Mouse (Mus musculus) limb, embryonic 15.5 days (tissue): ENCODE measurements around the gene C4bp. TPM values are rescaled to one million over a fixed set of nuclear protein-coding genes. Genes with fewer than 3 reads are reported as not detected.

Source experiments
- ATAC-seq: fragments of 200-750 bp; cut with Nextera tagmentation; 2 replicates; pipeline ENCODE4 v1.8.0; 2017; ENCODE audit warnings: low read depth, moderate TSS enrichment; ENCODE audit not compliant: insufficient number of reproducible peaks, low FRiP score, low TSS enrichment
- H3K27ac ChIP-seq: fragments of 300-500 bp; sonication (generic); 2 replicates; pipeline ENCODE4 v1.5.1; 2015; ENCODE audit warnings: moderate library complexity, mild to moderate bottlenecking, inconsistent platforms
- H3K27me3 ChIP-seq: fragments of 300-500 bp; sonication (generic); 2 replicates; pipeline ENCODE4 v1.6.1; 2015; ENCODE audit warnings: inconsistent platforms
- H3K36me3 ChIP-seq: fragments of 300-500 bp; sonication (generic); 2 replicates; pipeline ENCODE4 v1.6.1; 2015; ENCODE audit warnings: inconsistent platforms
- H3K4me1 ChIP-seq: fragments of 300-500 bp; sonication (generic); 2 replicates; pipeline ENCODE4 v1.6.1; 2015; ENCODE audit warnings: inconsistent platforms
- H3K4me2 ChIP-seq: fragments of 300-500 bp; sonication (generic); 2 replicates; pipeline ENCODE4 v1.6.1; 2015; ENCODE audit warnings: mild to moderate bottlenecking, inconsistent platforms
- H3K4me3 ChIP-seq: fragments of 300-500 bp; sonication (generic); 2 replicates; pipeline ENCODE4 v1.5.1; 2015; ENCODE audit warnings: mild to moderate bottlenecking, inconsistent platforms
- H3K9ac ChIP-seq: fragments of 300-500 bp; sonication (generic); 2 replicates; pipeline ENCODE4 v1.6.1; 2015; ENCODE audit warnings: inconsistent platforms
- H3K9me3 ChIP-seq: fragments of 300-500 bp; sonication (generic); 2 replicates; pipeline ENCODE4 v1.6.1; 2016; ENCODE audit warnings: inconsistent platforms
- WGBS: fragments of 180-500 bp; shearing (Covaris S2); methylation state at CpG from one replicate; pipeline ENCODE4 v1.1.7; 2015; 5-methylcytosine and 5-hydroxymethylcytosine counted together
- polyA plus RNA-seq: library from polyadenylated mRNA; unstranded; fragments of >200 nt; fragmentation: Nextera tagmentation; extraction: Ambion mirVana; gene quantifications from 2 replicates; pipeline ENCODE4 v1.2.1, GENCODE M21; 2015

Gene C4bp
- polyA plus RNA-seq, 1 experiment from 2014 or later: not detected

DNA sequence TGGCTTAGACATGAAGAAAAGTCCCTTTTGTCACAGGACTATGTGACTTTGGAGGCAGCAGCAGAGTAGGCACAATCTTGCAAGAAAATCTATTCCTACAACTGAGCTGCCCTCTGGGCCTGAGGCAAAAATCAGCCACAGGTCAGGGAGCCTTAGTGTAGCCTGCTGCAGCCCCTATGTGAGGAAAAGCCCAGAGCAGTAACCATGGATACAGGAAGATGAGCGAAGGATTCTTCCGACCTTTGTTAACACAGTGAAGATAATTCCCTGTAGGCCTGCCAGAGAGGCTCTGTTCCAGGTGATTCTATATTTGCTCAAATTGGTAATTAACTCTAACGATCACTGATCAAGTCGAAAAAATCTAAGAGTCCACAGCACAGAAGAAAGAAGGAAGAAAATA, 17.3 kb downstream of the C4bp start:
- Histone ChIP-seq H3K27ac (no peak overlapping the region), H3K36me3 (no peaks in the 10 kb centered on the region), H3K4me3 (no peak overlapping the region), H3K9ac (no peak overlapping the region), H3K4me1 (no peaks in the 10 kb centered on the region), H3K4me2 (no peak overlapping the region), H3K9me3 (no peaks in the 10 kb centered on the region), H3K27me3 (no peaks in the 10 kb centered on the region)
- WGBS: 81% methylated on average over 4 of the region's 4 CpGs
- no peak for ATAC-seq

DNA sequence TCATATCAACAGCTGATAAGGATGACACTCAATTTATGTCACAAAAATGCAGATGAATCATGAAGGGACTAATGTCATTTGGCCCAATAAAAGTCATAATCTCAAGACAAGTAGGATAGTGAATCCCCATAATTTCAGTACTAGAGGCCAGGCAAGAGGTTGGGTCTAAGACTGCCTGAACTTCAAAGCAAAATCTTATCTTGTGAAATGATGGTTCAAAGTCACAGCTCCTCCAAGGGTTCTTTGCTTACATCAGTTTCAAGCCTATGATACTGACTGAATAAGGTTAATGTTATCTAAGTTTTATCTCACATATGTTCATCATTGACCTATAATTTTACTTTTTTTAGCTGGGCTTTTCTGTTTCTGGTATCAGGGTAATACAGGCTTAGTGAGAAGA, 20.5 kb downstream of the C4bp start:
- Histone ChIP-seq H3K4me2 (no peak overlapping the region), H3K27me3 (no peaks in the 10 kb centered on the region), H3K9ac (no peak overlapping the region), H3K4me1 (no peaks in the 10 kb centered on the region), H3K27ac (no peak overlapping the region), H3K9me3 (no peaks in the 10 kb centered on the region), H3K4me3 (no peak overlapping the region), H3K36me3 (no peaks in the 10 kb centered on the region)
- ATAC-seq: no peak

DNA sequence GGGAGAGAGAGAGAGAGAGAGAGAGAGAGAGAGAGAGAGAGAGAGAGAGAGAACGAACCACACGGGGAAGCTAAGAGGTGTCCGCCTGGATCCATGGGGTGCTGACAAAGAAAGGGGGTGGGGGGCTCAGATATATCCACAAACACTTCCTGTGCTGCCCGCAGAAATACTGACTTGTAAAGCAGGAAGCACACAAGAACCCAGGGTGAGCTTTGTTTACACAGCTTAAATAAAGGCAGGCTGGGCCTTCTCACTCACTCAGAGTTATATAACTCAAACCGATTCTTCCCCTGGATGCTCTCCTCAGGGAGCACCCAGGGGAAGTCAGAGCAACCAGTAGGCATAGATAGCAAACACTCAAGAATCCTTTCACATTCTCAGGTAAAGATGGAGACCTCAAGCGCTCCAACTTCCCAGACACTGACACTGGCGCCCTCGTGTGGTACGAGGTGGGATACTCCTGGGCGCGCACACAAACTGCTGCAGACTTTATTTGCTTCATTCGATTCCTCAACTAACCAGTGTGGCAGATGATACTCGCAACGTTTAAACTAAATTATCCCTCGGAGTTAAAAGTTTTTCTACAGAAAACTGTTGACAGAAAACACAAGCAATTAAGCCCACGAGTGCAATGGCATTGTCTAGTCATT, 27.5 kb downstream of the C4bp start:
- Histone ChIP-seq H3K4me3 (no peak overlapping the region), H3K27ac (no peak overlapping the region), H3K4me1 (no peaks in the 10 kb centered on the region), H3K9ac (no peak overlapping the region), H3K36me3 (no peaks in the 10 kb centered on the region), H3K9me3 (no peaks in the 10 kb centered on the region), H3K4me2 (no peak overlapping the region), H3K27me3 (no peaks in the 10 kb centered on the region)
- ATAC-seq: no peak
- WGBS: 31% methylated on average over 16 of the region's 16 CpGs

DNA sequence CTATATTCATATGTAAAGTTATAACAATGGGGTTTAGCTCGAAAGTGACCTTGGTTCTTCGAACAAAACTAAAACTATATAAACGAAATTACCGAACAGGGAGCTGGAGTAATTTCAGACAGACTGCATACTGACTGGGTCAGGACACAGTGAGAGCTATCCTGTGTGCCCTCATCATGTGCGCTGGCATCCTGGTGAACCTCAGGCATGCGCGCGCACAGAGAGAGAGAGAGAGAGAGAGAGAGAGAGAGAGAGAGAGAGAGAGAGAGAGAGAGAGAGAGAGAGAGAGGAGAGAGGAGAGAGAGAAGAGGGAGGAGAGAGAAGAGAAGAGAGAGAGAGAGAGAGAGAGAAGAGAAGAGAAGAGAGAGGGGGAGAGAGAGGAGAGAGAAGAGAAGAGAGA, 28.1 kb downstream of the C4bp start:
- H3K4me2 ChIP-seq: no peak overlapping the region
- no peaks in the 10 kb centered on the region for H3K36me3 ChIP-seq
- H3K27me3 ChIP-seq: no peaks in the 10 kb centered on the region
- no peak overlapping the region for H3K9ac ChIP-seq
- H3K27ac ChIP-seq: no peak overlapping the region
- H3K9me3 ChIP-seq: no peaks in the 10 kb centered on the region
- ATAC-seq: no peak
- no peak overlapping the region for H3K4me3 ChIP-seq
- WGBS: 85% methylated on average over 8 of the region's 8 CpGs
- H3K4me1 ChIP-seq: no peaks in the 10 kb centered on the region

DNA sequence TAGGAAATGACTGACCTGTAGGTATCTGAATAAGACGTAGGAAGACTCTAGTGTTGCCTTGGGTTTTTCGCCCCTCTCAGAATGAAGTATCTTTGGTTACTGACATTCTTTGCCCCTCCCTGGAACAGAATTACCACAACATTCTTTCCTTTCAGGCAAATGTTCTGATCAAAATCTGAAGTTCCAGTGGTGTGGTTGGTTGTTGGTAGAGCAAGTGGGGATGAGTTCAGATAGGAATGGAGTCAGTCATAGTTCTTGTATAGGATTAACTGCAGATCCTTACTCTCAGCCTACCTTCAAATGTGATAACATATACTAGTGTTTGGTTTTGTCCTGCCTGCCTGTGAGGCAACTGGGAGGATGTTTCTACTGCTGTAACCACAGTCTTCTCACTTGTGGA, 31.9 kb downstream of the C4bp start, which contains the start of gene Zp3r:
Gene Zp3r (minus strand): TSS at position 101 of the 400 bp plus-strand sequence.
- no peak within 1 kb of the TSS for H3K27ac ChIP-seq
- no peaks in the 10 kb centered on the region for H3K9me3 ChIP-seq
- H3K4me2 ChIP-seq: no peak within 1 kb of the TSS
- H3K4me3 ChIP-seq: no peak within 1 kb of the TSS
- WGBS: 90% methylated on average over 2 of the region's 2 CpGs
- no peak within 1 kb of the TSS for H3K9ac ChIP-seq
- H3K27me3 ChIP-seq: no peaks in the 10 kb centered on the region
- H3K4me1 ChIP-seq: no peaks in the 10 kb centered on the region
- no peaks in the 10 kb centered on the region for H3K36me3 ChIP-seq
- no peak for ATAC-seq

DNA sequence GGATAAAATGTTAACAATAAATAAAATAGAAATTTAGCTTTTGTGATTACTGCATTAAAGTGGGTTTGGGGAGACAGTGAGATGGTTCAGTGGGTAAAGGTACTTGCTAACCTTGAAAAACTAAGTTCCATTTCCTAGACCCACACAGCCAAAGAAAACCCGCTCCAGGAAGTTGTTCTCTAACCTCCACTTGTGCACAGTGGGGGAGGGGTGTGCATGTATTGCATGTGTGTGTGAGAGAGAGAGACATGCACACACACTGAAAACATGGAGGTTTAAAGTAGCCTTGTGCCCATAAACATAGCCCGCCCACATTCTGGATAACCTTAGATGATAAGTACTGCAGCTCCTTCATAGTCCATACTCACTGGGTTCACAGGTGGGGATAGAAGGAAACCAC, 65.1 kb downstream of the C4bp start:
- H3K4me1 ChIP-seq: no peaks in the 10 kb centered on the region
- no peaks in the 10 kb centered on the region for H3K9me3 ChIP-seq
- WGBS: 92% methylated on average over 2 of the region's 2 CpGs
- ATAC-seq: no peak
- H3K4me3 ChIP-seq: no peak overlapping the region
- no peak overlapping the region for H3K9ac ChIP-seq
- H3K36me3 ChIP-seq: no peaks in the 10 kb centered on the region
- no peaks in the 10 kb centered on the region for H3K27me3 ChIP-seq
- no peak overlapping the region for H3K4me2 ChIP-seq
- no peak overlapping the region for H3K27ac ChIP-seq

DNA sequence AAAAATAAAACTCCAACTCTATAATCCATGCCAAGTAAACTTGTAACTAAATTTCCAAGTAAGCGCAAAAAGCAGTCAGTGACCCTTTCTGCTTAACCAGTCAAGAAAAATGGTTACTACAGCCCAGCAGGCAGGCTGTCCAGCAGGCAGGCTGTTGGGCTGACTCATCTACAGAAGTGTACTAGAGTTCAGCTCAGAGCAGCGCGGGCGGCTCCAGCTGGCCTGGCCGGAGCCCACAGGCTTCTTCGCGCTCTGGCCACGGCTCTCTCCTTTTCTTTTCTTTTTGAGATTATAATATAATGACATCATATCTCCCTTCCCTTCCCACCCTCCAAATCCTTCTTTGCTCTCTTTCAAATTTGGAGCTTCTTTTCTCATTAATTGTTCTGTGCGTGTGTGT, 72.8 kb downstream of the C4bp start:
- 86% methylated on average over 9 of the region's 9 CpGs for WGBS
- Histone ChIP-seq H3K4me2 (no peak overlapping the region), H3K36me3 (no peaks in the 10 kb centered on the region), H3K27me3 (no peaks in the 10 kb centered on the region), H3K27ac (no peak overlapping the region), H3K9ac (no peak overlapping the region), H3K9me3 (no peaks in the 10 kb centered on the region), H3K4me1 (no peaks in the 10 kb centered on the region), H3K4me3 (no peak overlapping the region)
- no peak for ATAC-seq

Other genes starting within 250 kb of the C4bp start
- not detected in 2 replicates for gene Cd55b, start 238.6 kb downstream of the C4bp start, polyA plus RNA-seq
- 20.8 and 26.8 TPM in 2 replicates for gene Cd55, start 198.9 kb downstream of the C4bp start, polyA plus RNA-seq
- not detected in 2 replicates for gene Zp3r, start 32.0 kb downstream of the C4bp start, polyA plus RNA-seq
- not detected in 2 replicates for gene Gm29427, start 54.2 kb upstream of the C4bp start, polyA plus RNA-seq
- 11.5 and 12.3 TPM in 2 replicates for gene Yod1, start 55.7 kb upstream of the C4bp start, polyA plus RNA-seq
- gene Pfkfb2, start 67.6 kb upstream of the C4bp start, polyA plus RNA-seq: 7.3 and 8.9 TPM in 2 replicates
- gene AA986860, start 70.3 kb upstream of the C4bp start, polyA plus RNA-seq: 23.4 and 26.9 TPM in 2 replicates
- 0.29 and 0.70 TPM in 2 replicates for gene Fcamr, start 139.3 kb upstream of the C4bp start, polyA plus RNA-seq
- 0.15 and 0.16 TPM in 2 replicates for gene Pigr, start 165.1 kb upstream of the C4bp start, polyA plus RNA-seq
- gene Fcmr, start 204.0 kb upstream of the C4bp start, polyA plus RNA-seq: 0.29 TPM in 1 of 2 replicates, not detected in the other
- gene Il24, start 225.8 kb upstream of the C4bp start, polyA plus RNA-seq: not detected in 2 replicates
- not detected in 2 replicates for gene Il20, start 249.8 kb upstream of the C4bp start, polyA plus RNA-seq